Mouse (Mus musculus): ENCODE measurements around the gene P3h1. TPM values are rescaled to one million over a fixed set of nuclear protein-coding genes. Genes with fewer than 3 reads are reported as not detected.

Gene P3h1
- polyA plus RNA-seq, 1 experiment from 2014 or later = 29.6 TPM

Other genes with a start within 250 kb of the P3h1 start
- 98.1 and 100 TPM in 2 replicates for gene Slc2a1, start 124.2 kb upstream of the P3h1 start, polyA plus RNA-seq (2016; fragmentation: Nextera tagmentation; extraction: Ambion mirVana)
- 8.4 and 8.7 TPM in 2 replicates for gene Zfp691, start 58.7 kb upstream of the P3h1 start, polyA plus RNA-seq (2016; fragmentation: Nextera tagmentation; extraction: Ambion mirVana)
- gene Ermap, start 42.9 kb upstream of the P3h1 start, polyA plus RNA-seq (2016; fragmentation: Nextera tagmentation; extraction: Ambion mirVana) = 6.4 and 7.3 TPM in 2 replicates
- 179 and 182 TPM in 2 replicates for gene Svbp, start 37.6 kb upstream of the P3h1 start, polyA plus RNA-seq (2016; fragmentation: Nextera tagmentation; extraction: Ambion mirVana)
- not detected in 2 replicates for gene Tmem269, start 14.7 kb upstream of the P3h1 start, polyA plus RNA-seq (2016; fragmentation: Nextera tagmentation; extraction: Ambion mirVana)
- 41.6 and 45.3 TPM in 2 replicates for gene AU022252, start 203 bp upstream of the P3h1 start, polyA plus RNA-seq (2016; fragmentation: Nextera tagmentation; extraction: Ambion mirVana)
- gene Cldn19, start 22.5 kb downstream of the P3h1 start, polyA plus RNA-seq (2016; fragmentation: Nextera tagmentation; extraction: Ambion mirVana) = 0.08 and 0.14 TPM in 2 replicates
- 1,031 and 1,057 TPM in 2 replicates for gene Ybx1, start 61.7 kb downstream of the P3h1 start, polyA plus RNA-seq (2016; fragmentation: Nextera tagmentation; extraction: Ambion mirVana)
- gene Ppih, start 87.6 kb downstream of the P3h1 start, polyA plus RNA-seq (2016; fragmentation: Nextera tagmentation; extraction: Ambion mirVana) = 127 and 133 TPM in 2 replicates
- 7.4 and 8.0 TPM in 2 replicates for gene Ccdc30, start 182.6 kb downstream of the P3h1 start, polyA plus RNA-seq (2016; fragmentation: Nextera tagmentation; extraction: Ambion mirVana)
- gene Ppcs, start 189.5 kb downstream of the P3h1 start, polyA plus RNA-seq (2016; fragmentation: Nextera tagmentation; extraction: Ambion mirVana) = 34.2 and 36.3 TPM in 2 replicates
- gene Zmynd12, start 189.9 kb downstream of the P3h1 start, polyA plus RNA-seq (2016; fragmentation: Nextera tagmentation; extraction: Ambion mirVana) = 0.33 and 0.45 TPM in 2 replicates